ENCODE assay signal across 8 mouse cellular contexts in genomic region chr8:124277951-124278910, GRCm38 (mm10). TPM values are rescaled to one million over a fixed set of nuclear protein-coding genes. Genes with fewer than 3 reads are reported as not detected.
A peak's percentile ranks its signal among the peaks of the same experiment; 100 is the strongest.
DNase-seq lines count a peak whose midpoint lies in the region; ATAC-seq lines count a peak whose summit lies in the region.
"Had no signal": no experiment of that assay in that cellular context is flagged by ENCODE, and none has a peak within 500 bp of the region (broad histone marks: within the 10 kb centered on the region; RNA-seq: fewer than 3 reads in every experiment).

No protein-coding gene starts in this region.

- peak overlapping the region; percentile 18; the same call in 1 of the 2 replicates for H3K9ac ChIP-seq in kidney, embryonic 16.5 days (replicated peaks; ENCODE audit: low read length)
- H3K9ac ChIP-seq in forebrain, embryonic 13.5 days: no peak overlapping the region

- peak overlapping the region; percentile 21; the same call in 1 of the 2 replicates for H3K27ac ChIP-seq in kidney, embryonic 16.5 days (ENCODE audit: low read length)
- H3K27ac ChIP-seq in forebrain, embryonic 13.5 days: no peak overlapping the region

- DNase-seq in kidney, adult 8-10 months: no peak
- DNase-seq in ZHBTc4 (ENCODE audit: low read depth, low spot score): peak; percentile 21
- DNase-seq in induced T-regulatory cell, adult 2 months (ENCODE audit: low read depth): peak; percentile 78
- DNase-seq: thymus, adult 2 months had no signal

- no peaks in the 10 kb centered on the region for H3K9me3 ChIP-seq in kidney, embryonic 16.5 days (ENCODE audit: low read length)
- no peaks in the 10 kb centered on the region for H3K9me3 ChIP-seq in forebrain, embryonic 13.5 days (replicated peaks)

- no peaks in the 10 kb centered on the region for H3K36me3 ChIP-seq in kidney, embryonic 16.5 days (ENCODE audit: insufficient read depth, low read length)
- H3K36me3 ChIP-seq in forebrain, embryonic 13.5 days (ENCODE audit: poor library complexity, severe bottlenecking): peaks cover 13% of the 10 kb centered on the region

- ATAC-seq in kidney, embryonic 16.5 days (ENCODE audit: low FRiP score, low TSS enrichment): no peak
- peak; percentile 7 for ATAC-seq in CD4-positive, CD25-positive, alpha-beta regulatory T cell, adult 4 months
- ATAC-seq in megakaryocyte-erythroid progenitor cell, adult 5-6 weeks (replicated peaks; ENCODE audit: low FRiP score, low TSS enrichment, poor library complexity, severe bottlenecking): no peak; the same call in 1 of the 2 replicates
- ATAC-seq in forebrain, embryonic 13.5 days: no peak

- H3K4me1 ChIP-seq in kidney, embryonic 16.5 days (ENCODE audit: insufficient read depth, low read length): peaks cover 11% of the 10 kb centered on the region
- H3K4me1 ChIP-seq in forebrain, embryonic 13.5 days: peaks cover 76% of the 10 kb centered on the region

- H3K4me3 ChIP-seq in kidney, embryonic 16.5 days (ENCODE audit: low read length): no peak overlapping the region
- no peak overlapping the region for H3K4me3 ChIP-seq in forebrain, embryonic 13.5 days

- WGBS in kidney, embryonic 16.5 days: 76% methylated on average over 24 of the region's 24 CpGs
- WGBS in forebrain, embryonic 13.5 days: 74% methylated on average over 24 of the region's 24 CpGs

- H3K4me2 ChIP-seq in kidney, embryonic 16.5 days (replicated peaks; ENCODE audit: low read depth, low read length): no peak overlapping the region
- H3K4me2 ChIP-seq in forebrain, embryonic 13.5 days: no peak overlapping the region

- no peaks in the 10 kb centered on the region for H3K27me3 ChIP-seq in kidney, embryonic 16.5 days (ENCODE audit: insufficient read depth, low read length)
- no peaks in the 10 kb centered on the region for H3K27me3 ChIP-seq in forebrain, embryonic 13.5 days

RNA-seq across cellular contexts. Expression of gene Galnt2, which starts 47.0 kb away (rescaled TPM):
- polyA plus RNA-seq in kidney, embryonic 16.5 days (2015; fragmentation: Nextera tagmentation; extraction: Ambion mirVana): 47.0 and 47.1 TPM in 2 replicates
- 10 to 100 TPM; 18.5 to 18.7 TPM for polyA plus RNA-seq in CD4-positive, CD25-positive, alpha-beta regulatory T cell, adult 4 months (2017; shearing (Covaris generic))
- 9.5 and 12.4 TPM in 2 replicates for total RNA-seq in megakaryocyte-erythroid progenitor cell, adult 5-6 weeks (2014; fragmentation: Nextera tagmentation)
- 1.9 and 6.8 TPM in 2 replicates for total RNA-seq in megakaryocyte-erythroid progenitor cell, adult 5-6 weeks (2017)
- 31.1 and 38.6 TPM in 2 replicates for polyA plus RNA-seq in forebrain, embryonic 13.5 days (2015; fragmentation: Nextera tagmentation; extraction: Ambion mirVana)

Comparison
In these comparisons a context has a peak if more than half of its experiments do, and no peak if none do; other contexts are left out.
1. DNase-seq: peak in ZHBTc4 (single experiment) and induced T-regulatory cell, adult 2 months (single experiment); none in kidney, adult 8-10 months (0 of 2).